Mouse (Mus musculus) kidney, adult 9 months (tissue): ENCODE measurements around the gene Sgms2.

Experiments used
- DNase-seq: peaks from one replicate; pipeline ENCODE4 v3.0.0; 2022

Sgms2 gene

GRCm38 (mm10) chr3:131356026-131356425 is 135.2 kb downstream of the Sgms2 start:
- DNase-seq: no peak

- DNase-seq: no peak
Observed at GRCm38 (mm10) chr3:131350539-131350938, 140.7 kb downstream of the Sgms2 start.

GRCm38 (mm10) chr3:131349013-131349412 is 142.2 kb downstream of the Sgms2 start:
- no peak for DNase-seq

GRCm38 (mm10) chr3:131348579-131348950 is 142.6 kb downstream of the Sgms2 start:
- no peak for DNase-seq

GRCm38 (mm10) chr3:131347831-131348578 is 143.2 kb downstream of the Sgms2 start:
- DNase-seq: peak; percentile 70

GRCm38 (mm10) chr3:131345903-131346302 is 145.3 kb downstream of the Sgms2 start:
- DNase-seq: no peak

- DNase-seq: no peak
Observed at GRCm38 (mm10) chr3:131343311-131343710, 147.9 kb downstream of the Sgms2 start.

- DNase-seq: no peak
Observed at GRCm38 (mm10) chr3:131340885-131341284, 150.3 kb downstream of the Sgms2 start.

GRCm38 (mm10) chr3:131339280-131339679 is 151.9 kb downstream of the Sgms2 start:
- DNase-seq: no peak

- peak; percentile 76 for DNase-seq
Observed at GRCm38 (mm10) chr3:131337749-131338148, 153.5 kb downstream of the Sgms2 start.

- no peak for DNase-seq
Observed at GRCm38 (mm10) chr3:131336629-131337028, 154.6 kb downstream of the Sgms2 start.

GRCm38 (mm10) chr3:131335117-131335547 is 156.1 kb downstream of the Sgms2 start:
- no peak for DNase-seq

- DNase-seq: no peak
Observed at GRCm38 (mm10) chr3:131327189-131327588, 164.0 kb downstream of the Sgms2 start.

- DNase-seq: no peak
Observed at GRCm38 (mm10) chr3:131326637-131327036, 164.6 kb downstream of the Sgms2 start.

- no peak for DNase-seq
Observed at GRCm38 (mm10) chr3:131322081-131322815, 169.0 kb downstream of the Sgms2 start.

- DNase-seq: peak; percentile 86
Observed at GRCm38 (mm10) chr3:131320184-131320583, 171.0 kb downstream of the Sgms2 start.

- DNase-seq: no peak
Observed at GRCm38 (mm10) chr3:131318211-131318610, 173.0 kb downstream of the Sgms2 start.

- no peak for DNase-seq
Observed at GRCm38 (mm10) chr3:131317126-131317525, 174.1 kb downstream of the Sgms2 start.

GRCm38 (mm10) chr3:131315957-131316510 is 175.2 kb downstream of the Sgms2 start:
- DNase-seq: no peak

GRCm38 (mm10) chr3:131312340-131312739 is 178.9 kb downstream of the Sgms2 start:
- no peak for DNase-seq

GRCm38 (mm10) chr3:131310572-131310971 is 180.6 kb downstream of the Sgms2 start:
- DNase-seq: no peak

GRCm38 (mm10) chr3:131307811-131308210 is 183.4 kb downstream of the Sgms2 start:
- DNase-seq: no peak

GRCm38 (mm10) chr3:131306255-131306654 is 185.0 kb downstream of the Sgms2 start:
- no peak for DNase-seq

GRCm38 (mm10) chr3:131303320-131303714 is 187.9 kb downstream of the Sgms2 start:
- DNase-seq: no peak
